Mouse (Mus musculus) lung, postnatal 0 days (tissue): ENCODE data around the gene Cyb5rl.
"Not testable (repeated sequence)": the region's sequence is repeated elsewhere in the genome, so short reads cannot be mapped to it uniquely, and the experiment has no call there.

ENCODE experiments used
- CTCF ChIP-seq: IDR thresholded peaks from 2 replicates; pipeline ENCODE4 v1.5.1; 2016; ENCODE audit warnings: antibody characterized with exemption, mild to moderate bottlenecking
- EP300 ChIP-seq: IDR thresholded peaks from 2 replicates; pipeline ENCODE4 v1.6.1; 2016; ENCODE audit warnings: antibody characterized with exemption, mild to moderate bottlenecking, control low read depth

DNA sequence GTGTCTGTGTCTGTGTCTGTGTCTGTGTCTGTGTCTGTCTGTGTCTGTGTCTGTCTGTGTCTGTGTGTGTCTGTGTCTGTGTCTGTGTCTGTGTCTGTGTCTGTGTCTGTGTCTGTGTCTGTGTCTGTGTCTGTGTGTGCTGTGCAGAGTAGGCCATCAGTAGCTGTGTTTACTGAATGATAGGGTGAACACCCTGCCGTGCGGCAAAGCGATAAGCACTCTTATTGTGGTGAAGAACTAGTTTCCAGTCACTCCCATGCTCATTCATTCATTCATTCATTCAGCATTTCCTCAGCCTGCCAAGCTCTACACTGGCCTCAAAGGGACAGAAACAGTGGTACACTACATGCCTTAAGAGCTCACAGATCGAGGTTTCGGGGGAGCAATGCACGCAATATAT is 42.4 kb downstream of the Cyb5rl start:
- TF ChIP-seq CTCF, EP300: not testable (repeated sequence)
